Mouse (Mus musculus): ENCODE results near the gene Cyp2d11. TPM values are rescaled to one million over a fixed set of nuclear protein-coding genes. Genes with fewer than 3 reads are reported as not detected.
"Not testable (repeated sequence)": the region's sequence is repeated elsewhere in the genome, so short reads cannot be mapped to it uniquely, and the experiment has no call there.

Gene Cyp2d11
- polyA plus RNA-seq, 1 experiment from 2014 or later, result not detected

- not testable (repeated sequence) for DNase-seq (ENCODE audit: low spot score); H3K4me3 ChIP-seq (ENCODE audit: low read depth, low read length); H3K9ac ChIP-seq (ENCODE audit: low read length); H3K4me2 ChIP-seq (ENCODE audit: low read length); H3K4me1 ChIP-seq (replicated peaks; ENCODE audit: control insufficient read depth, insufficient read depth, low read length); H3K36me3 ChIP-seq (ENCODE audit: control insufficient read depth, insufficient read depth, low read length); H3K27me3 ChIP-seq (replicated peaks; ENCODE audit: control insufficient read depth, insufficient read depth, low read length); ATAC-seq (replicated peaks; ENCODE audit: low FRiP score, low TSS enrichment, low read depth); H3K9me3 ChIP-seq (ENCODE audit: control insufficient read depth, low read length); H3K27ac ChIP-seq (ENCODE audit: low read depth)
- 88% methylated on average over 7 of the region's 12 CpGs for WGBS
Measured at GRCm38 (mm10) chr15:82363801-82364200, 30.0 kb downstream of the Cyp2d11 start.

DNA sequence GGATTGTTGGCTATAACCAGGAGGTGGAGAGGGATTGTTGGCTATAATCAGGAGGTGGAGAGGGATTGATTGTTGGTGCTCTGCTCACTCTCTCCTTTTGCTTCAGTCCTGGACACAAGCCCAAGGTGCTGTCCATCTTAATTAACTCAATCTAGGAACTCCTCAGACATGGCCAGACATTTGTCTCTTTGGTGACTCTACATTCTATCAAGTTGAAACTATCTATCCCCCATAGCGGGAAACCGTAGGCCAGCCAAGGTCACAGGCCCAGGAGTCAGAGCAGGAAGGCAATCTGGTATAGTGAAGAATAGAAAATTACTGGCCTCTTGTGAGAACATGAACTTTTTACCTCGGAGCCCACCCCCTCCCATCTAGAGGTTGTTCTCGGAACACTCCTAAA is 31.6 kb downstream of the Cyp2d11 start:
- Histone ChIP-seq H3K27me3 (replicated peaks; ENCODE audit: control insufficient read depth, insufficient read depth, low read length) (no peaks in the 10 kb centered on the region), H3K4me3 (ENCODE audit: low read depth, low read length) (no peak overlapping the region), H3K4me1 (replicated peaks; ENCODE audit: control insufficient read depth, insufficient read depth, low read length) (peaks cover 11% of the 10 kb centered on the region), H3K36me3 (ENCODE audit: control insufficient read depth, insufficient read depth, low read length) (no peaks in the 10 kb centered on the region), H3K27ac (ENCODE audit: low read depth) (no peak overlapping the region; the same call in 1 of the 2 replicates), H3K4me2 (ENCODE audit: low read length) (no peak overlapping the region), H3K9me3 (ENCODE audit: control insufficient read depth, low read length) (no peaks in the 10 kb centered on the region), H3K9ac (ENCODE audit: low read length) (no peak overlapping the region)
- DNase-seq (ENCODE audit: low spot score) (peak; percentile 46), ATAC-seq (replicated peaks; ENCODE audit: low FRiP score, low TSS enrichment, low read depth) (no peak)
- WGBS, result 81% methylated on average over 3 of the region's 4 CpGs

DNA sequence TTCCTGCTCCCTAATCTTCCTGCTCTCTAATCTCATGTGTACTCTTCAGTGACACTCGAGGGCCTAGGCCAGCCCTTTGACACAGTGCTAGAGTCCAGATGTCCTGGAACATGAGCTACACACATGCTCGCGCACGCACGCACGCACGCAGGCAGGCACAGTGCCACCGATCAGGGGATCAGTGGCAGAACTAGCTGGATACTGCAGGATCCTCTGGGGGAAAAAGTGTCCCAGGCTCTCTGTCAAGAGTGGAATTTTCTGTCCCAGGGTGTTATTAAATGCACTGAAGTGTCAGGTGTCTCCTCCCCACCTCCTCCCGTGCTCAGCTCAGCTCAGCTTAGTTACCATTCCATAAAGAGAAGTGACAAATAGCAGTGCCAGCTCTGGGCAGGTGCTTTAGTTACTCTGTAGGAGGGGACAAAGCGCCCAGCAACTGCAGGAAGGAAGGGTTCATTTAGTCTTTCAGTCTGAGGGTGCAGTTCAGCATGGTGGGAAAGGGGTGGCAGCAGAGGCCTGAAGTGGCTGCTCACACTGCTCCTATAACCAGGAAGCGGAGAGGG is 32.3 kb downstream of the Cyp2d11 start:
- Histone ChIP-seq H3K27me3 (replicated peaks; ENCODE audit: control insufficient read depth, insufficient read depth, low read length) (no peaks in the 10 kb centered on the region), H3K4me1 (replicated peaks; ENCODE audit: control insufficient read depth, insufficient read depth, low read length) (peaks cover 11% of the 10 kb centered on the region), H3K4me2 (ENCODE audit: low read length) (no peak overlapping the region), H3K36me3 (ENCODE audit: control insufficient read depth, insufficient read depth, low read length) (no peaks in the 10 kb centered on the region), H3K9me3 (ENCODE audit: control insufficient read depth, low read length) (no peaks in the 10 kb centered on the region), H3K9ac (ENCODE audit: low read length) (no peak overlapping the region), H3K27ac (ENCODE audit: low read depth) (no peak overlapping the region), H3K4me3 (ENCODE audit: low read depth, low read length) (no peak overlapping the region)
- WGBS, result 71% methylated on average over 11 of the region's 11 CpGs
- ATAC-seq (replicated peaks; ENCODE audit: low FRiP score, low TSS enrichment, low read depth), result no peak
- DNase-seq (ENCODE audit: low spot score), result peak; percentile 52

DNA sequence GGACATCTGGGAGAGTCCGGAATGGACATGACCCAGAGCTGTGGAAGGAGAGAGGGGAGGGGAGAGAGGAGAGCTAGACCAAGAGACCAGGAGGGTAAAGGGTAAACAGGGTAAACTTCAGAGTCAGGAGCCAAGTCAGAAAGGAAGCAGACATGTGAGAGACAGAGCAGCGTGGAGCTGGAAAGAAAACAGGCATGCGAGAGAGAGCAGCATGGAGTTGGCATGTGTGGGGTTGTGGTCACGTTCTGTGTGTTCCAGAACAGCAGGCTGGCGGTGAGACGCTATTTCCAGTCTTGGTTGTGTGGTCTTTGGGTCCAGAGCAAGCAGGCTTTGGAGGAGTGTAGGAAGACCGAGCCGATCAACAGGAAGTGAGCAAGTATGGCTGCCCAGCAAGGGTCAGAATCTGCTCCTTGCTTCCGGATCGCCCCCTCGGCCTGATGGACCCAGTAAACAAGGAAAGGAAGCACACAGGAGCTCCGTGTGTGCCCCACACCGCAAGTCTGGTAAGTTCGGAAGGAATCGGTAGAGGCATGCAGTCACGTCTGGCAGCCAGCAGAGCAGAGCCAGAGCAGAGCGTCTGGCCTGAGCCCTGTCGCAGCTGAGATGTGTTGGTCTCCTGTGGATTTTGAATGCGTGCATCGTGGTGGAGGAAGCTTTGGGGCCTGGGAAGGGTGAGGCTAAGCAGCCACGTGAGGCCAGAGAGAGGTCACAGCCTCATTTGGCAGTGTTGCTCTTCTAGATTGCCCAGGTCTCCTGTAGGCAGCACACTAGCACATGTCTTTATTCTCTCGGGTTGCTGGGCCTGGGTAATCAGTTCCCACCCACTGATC is 35.2 kb downstream of the Cyp2d11 start:
- Histone ChIP-seq H3K4me3 (ENCODE audit: low read depth, low read length) (no peak overlapping the region), H3K9ac (ENCODE audit: low read length) (no peak overlapping the region), H3K4me1 (replicated peaks; ENCODE audit: control insufficient read depth, insufficient read depth, low read length) (peaks cover 16% of the 10 kb centered on the region), H3K4me2 (ENCODE audit: low read length) (no peak overlapping the region), H3K9me3 (ENCODE audit: control insufficient read depth, low read length) (no peaks in the 10 kb centered on the region), H3K27ac (ENCODE audit: low read depth) (no peak overlapping the region; the same call in 1 of the 2 replicates), H3K36me3 (ENCODE audit: control insufficient read depth, insufficient read depth, low read length) (no peaks in the 10 kb centered on the region), H3K27me3 (replicated peaks; ENCODE audit: control insufficient read depth, insufficient read depth, low read length) (no peaks in the 10 kb centered on the region)
- ATAC-seq (replicated peaks; ENCODE audit: low FRiP score, low TSS enrichment, low read depth) (no peak), DNase-seq (ENCODE audit: low spot score) (no peak)
- 43% methylated on average over 22 of the region's 22 CpGs for WGBS

GRCm38 (mm10) chr15:82354126-82354945 is 39.5 kb downstream of the Cyp2d11 start, which contains the start of gene Ndufa6:
Gene Ndufa6, minus strand, starts transcription at chr15:82354322.
- DNase-seq (ENCODE audit: low spot score), result peak; percentile 97
- peak within 1 kb of the TSS; percentile 95 for H3K4me2 ChIP-seq (ENCODE audit: low read length)
- peak within 1 kb of the TSS; percentile 85 for H3K27ac ChIP-seq (ENCODE audit: low read depth)
- H3K9ac ChIP-seq (ENCODE audit: low read length), result peak within 1 kb of the TSS; percentile 96
- WGBS, result 2% methylated on average over 57 of the region's 57 CpGs
- H3K9me3 ChIP-seq (ENCODE audit: control insufficient read depth, low read length), result no peaks in the 10 kb centered on the region
- peaks cover 24% of the 10 kb centered on the region for H3K4me1 ChIP-seq (replicated peaks; ENCODE audit: control insufficient read depth, insufficient read depth, low read length)
- H3K4me3 ChIP-seq (ENCODE audit: low read depth, low read length), result peak within 1 kb of the TSS; percentile 96
- ATAC-seq (replicated peaks; ENCODE audit: low FRiP score, low TSS enrichment, low read depth), result peak; percentile 97
- H3K36me3 ChIP-seq (ENCODE audit: control insufficient read depth, insufficient read depth, low read length), result peaks cover 19% of the 10 kb centered on the region
- H3K27me3 ChIP-seq (replicated peaks; ENCODE audit: control insufficient read depth, insufficient read depth, low read length), result no peaks in the 10 kb centered on the region

DNA sequence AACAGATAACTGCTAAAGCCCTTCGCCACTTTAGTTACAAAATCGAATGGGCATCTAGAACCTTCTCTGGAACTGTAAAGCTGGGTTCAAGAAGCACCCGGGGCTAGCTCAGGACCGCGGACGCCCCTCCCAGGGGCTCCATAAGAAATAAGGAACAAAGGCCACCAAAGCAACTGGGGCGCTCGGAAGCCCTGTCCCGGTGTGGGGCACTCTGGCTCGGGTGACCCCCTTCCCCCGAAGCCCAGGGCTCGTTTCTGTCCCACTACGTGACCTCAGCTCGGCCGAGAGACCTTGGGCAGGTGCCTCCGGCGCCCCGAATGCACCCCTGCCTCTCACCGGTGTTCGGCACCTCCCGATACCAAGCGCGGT is 40.1 kb downstream of the Cyp2d11 start:
- Histone ChIP-seq H3K36me3 (ENCODE audit: control insufficient read depth, insufficient read depth, low read length) (peaks cover 25% of the 10 kb centered on the region), H3K4me2 (ENCODE audit: low read length) (peak overlapping the region; percentile 95), H3K9me3 (ENCODE audit: control insufficient read depth, low read length) (no peaks in the 10 kb centered on the region), H3K27me3 (replicated peaks; ENCODE audit: control insufficient read depth, insufficient read depth, low read length) (no peaks in the 10 kb centered on the region), H3K4me3 (ENCODE audit: low read depth, low read length) (peak overlapping the region; percentile 96), H3K4me1 (replicated peaks; ENCODE audit: control insufficient read depth, insufficient read depth, low read length) (peaks cover 18% of the 10 kb centered on the region), H3K9ac (ENCODE audit: low read length) (peak overlapping the region; percentile 96), H3K27ac (ENCODE audit: low read depth) (peak overlapping the region; percentile 77)
- WGBS, result 0% methylated on average over 23 of the region's 23 CpGs
- DNase-seq (ENCODE audit: low spot score), result peak; percentile 65
- no peak; the same call in none of the 2 replicates for ATAC-seq (replicated peaks; ENCODE audit: low FRiP score, low TSS enrichment, low read depth)

DNA sequence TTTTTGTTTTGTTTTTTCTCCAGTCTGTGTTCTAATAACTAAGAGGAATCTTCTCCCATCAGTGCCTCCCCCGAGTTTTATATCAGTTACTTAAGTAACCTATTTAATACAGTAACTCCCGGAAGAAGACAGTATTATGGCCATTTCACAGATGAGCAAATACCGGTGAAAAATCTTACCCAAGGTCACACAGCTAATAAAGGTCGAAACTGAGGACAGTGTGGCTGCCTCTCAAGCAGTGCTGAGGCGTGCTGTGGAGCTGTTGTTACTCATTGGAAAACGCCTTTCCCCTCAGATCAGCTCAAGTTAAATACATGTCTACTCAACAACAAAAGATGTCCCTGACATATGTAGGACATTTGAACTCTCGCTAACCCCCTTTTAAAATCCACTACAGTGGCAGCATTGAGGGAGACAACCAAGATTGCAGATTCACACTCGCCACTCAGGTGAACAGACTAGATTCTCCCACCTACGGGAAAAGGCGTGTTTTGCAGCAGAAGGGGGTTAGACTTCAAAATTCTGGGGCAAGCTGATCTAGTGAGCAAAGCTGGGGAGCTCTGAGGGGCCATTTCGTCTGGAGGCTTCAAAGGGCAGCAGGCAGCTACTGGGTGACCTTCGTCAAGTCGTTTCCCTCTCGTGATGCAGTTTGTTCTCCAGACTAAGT is 40.6 kb downstream of the Cyp2d11 start:
- Histone ChIP-seq H3K4me3 (ENCODE audit: low read depth, low read length) (peak overlapping the region; percentile 96), H3K36me3 (ENCODE audit: control insufficient read depth, insufficient read depth, low read length) (peaks cover 30% of the 10 kb centered on the region), H3K4me1 (replicated peaks; ENCODE audit: control insufficient read depth, insufficient read depth, low read length) (peaks cover 13% of the 10 kb centered on the region), H3K9ac (ENCODE audit: low read length) (peak overlapping the region; percentile 96), H3K27ac (ENCODE audit: low read depth) (peak overlapping the region; percentile 77), H3K27me3 (replicated peaks; ENCODE audit: control insufficient read depth, insufficient read depth, low read length) (no peaks in the 10 kb centered on the region), H3K9me3 (ENCODE audit: control insufficient read depth, low read length) (no peaks in the 10 kb centered on the region), H3K4me2 (ENCODE audit: low read length) (peak overlapping the region; percentile 95)
- 24% methylated on average over 14 of the region's 14 CpGs for WGBS
- DNase-seq (ENCODE audit: low spot score), result no peak
- no peak for ATAC-seq (replicated peaks; ENCODE audit: low FRiP score, low TSS enrichment, low read depth)

DNA sequence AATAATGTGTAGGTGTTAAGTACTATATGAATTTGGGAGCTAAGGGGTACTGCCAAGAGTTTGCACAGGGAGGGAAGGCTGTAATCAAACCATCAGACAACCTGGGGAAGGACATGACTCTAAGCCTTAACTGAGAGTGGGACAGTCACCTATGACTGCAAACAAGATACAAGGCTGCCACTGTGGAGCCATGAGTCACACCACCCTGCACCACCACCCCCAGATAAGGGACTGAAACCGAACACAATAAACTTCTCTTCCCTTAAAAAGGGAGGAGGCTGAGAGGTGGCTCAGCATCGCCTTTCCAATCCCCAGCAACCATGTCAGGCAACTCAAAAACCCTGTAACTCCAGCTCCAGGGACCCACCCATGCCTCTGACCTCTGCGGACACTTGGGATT is 42.3 kb downstream of the Cyp2d11 start:
- Histone ChIP-seq H3K4me3 (ENCODE audit: low read depth, low read length) (no peak overlapping the region), H3K9me3 (ENCODE audit: control insufficient read depth, low read length) (no peaks in the 10 kb centered on the region), H3K4me1 (replicated peaks; ENCODE audit: control insufficient read depth, insufficient read depth, low read length) (peaks cover 27% of the 10 kb centered on the region), H3K36me3 (ENCODE audit: control insufficient read depth, insufficient read depth, low read length) (peaks cover 37% of the 10 kb centered on the region), H3K9ac (ENCODE audit: low read length) (no peak overlapping the region), H3K27ac (ENCODE audit: low read depth) (0 out of 2 replicates have a peak overlapping the region, but pooled peaks have one; percentile 45), H3K27me3 (replicated peaks; ENCODE audit: control insufficient read depth, insufficient read depth, low read length) (no peaks in the 10 kb centered on the region), H3K4me2 (ENCODE audit: low read length) (no peak overlapping the region)
- DNase-seq (ENCODE audit: low spot score) (no peak), ATAC-seq (replicated peaks; ENCODE audit: low FRiP score, low TSS enrichment, low read depth) (no peak)
- WGBS, result 80% methylated on average over 3 of the region's 3 CpGs

Data from intestine, embryonic 14.5 days (tissue).